Mouse (Mus musculus): ENCODE results near the gene Nme8. TPM values are rescaled to one million over a fixed set of nuclear protein-coding genes. Genes with fewer than 3 reads are reported as not detected.

Gene Nme8
- polyA plus RNA-seq, 1 experiment: not detected

- TF ChIP-seq GATA1 (IDR thresholded peaks at IDR 0.05; ENCODE audit: low read length): no peak
Measured at GRCm38 (mm10) chr13:19674025-19674424, 23.6 kb downstream of the Nme8 start.

GRCm38 (mm10) chr13:19668355-19669140 lies 29.0 kb downstream of the Nme8 start:
- no peak for TF ChIP-seq GATA1 (IDR thresholded peaks at IDR 0.05; ENCODE audit: low read length)

DNA sequence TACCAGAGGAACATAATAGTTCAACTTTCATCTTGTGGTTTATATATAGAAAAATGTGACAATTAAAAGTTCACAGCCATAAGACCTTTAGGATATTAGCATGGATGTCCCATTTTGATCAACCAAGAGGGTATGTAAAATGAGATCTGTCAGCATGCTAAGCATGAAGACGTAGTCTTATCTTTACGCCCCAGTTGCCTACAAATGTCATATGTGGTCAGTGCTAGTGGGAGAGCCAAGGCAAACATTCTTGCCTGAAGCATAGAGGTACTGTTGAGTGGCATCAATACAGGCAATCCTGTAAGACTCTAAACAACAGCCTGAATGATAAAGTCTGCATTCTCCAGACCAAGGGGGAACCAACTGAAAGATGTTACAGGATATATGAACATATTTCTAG lies 45.2 kb downstream of the Nme8 start:
- TF ChIP-seq GATA1 (IDR thresholded peaks at IDR 0.05; ENCODE audit: low read length): no peak

- TF ChIP-seq GATA1 (IDR thresholded peaks at IDR 0.05; ENCODE audit: low read length): no peak
Measured at GRCm38 (mm10) chr13:19649824-19650223, 47.8 kb downstream of the Nme8 start.

- TF ChIP-seq GATA1 (IDR thresholded peaks at IDR 0.05; ENCODE audit: low read length): no peak
Measured at GRCm38 (mm10) chr13:19644225-19644624, 53.4 kb downstream of the Nme8 start.

DNA sequence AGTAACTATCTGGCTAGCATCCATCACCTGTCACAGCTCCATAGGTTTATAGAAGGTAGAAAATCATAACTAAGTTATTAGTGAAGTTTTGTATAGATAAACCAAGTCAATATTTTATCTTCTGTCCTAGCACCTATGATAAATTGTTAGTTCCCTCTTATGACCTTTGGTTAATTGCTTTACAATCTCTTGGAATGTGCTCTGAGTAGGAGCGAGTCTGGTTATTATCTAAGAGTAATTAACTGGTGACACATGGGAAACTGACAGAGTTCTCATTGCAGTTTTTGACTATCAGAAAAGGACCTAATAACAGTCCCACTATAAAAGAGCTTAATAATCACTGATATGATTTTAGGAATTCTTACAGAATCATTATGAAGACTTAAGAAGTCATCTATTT lies 54.1 kb downstream of the Nme8 start:
- no peak for TF ChIP-seq GATA1 (IDR thresholded peaks at IDR 0.05; ENCODE audit: low read length)

DNA sequence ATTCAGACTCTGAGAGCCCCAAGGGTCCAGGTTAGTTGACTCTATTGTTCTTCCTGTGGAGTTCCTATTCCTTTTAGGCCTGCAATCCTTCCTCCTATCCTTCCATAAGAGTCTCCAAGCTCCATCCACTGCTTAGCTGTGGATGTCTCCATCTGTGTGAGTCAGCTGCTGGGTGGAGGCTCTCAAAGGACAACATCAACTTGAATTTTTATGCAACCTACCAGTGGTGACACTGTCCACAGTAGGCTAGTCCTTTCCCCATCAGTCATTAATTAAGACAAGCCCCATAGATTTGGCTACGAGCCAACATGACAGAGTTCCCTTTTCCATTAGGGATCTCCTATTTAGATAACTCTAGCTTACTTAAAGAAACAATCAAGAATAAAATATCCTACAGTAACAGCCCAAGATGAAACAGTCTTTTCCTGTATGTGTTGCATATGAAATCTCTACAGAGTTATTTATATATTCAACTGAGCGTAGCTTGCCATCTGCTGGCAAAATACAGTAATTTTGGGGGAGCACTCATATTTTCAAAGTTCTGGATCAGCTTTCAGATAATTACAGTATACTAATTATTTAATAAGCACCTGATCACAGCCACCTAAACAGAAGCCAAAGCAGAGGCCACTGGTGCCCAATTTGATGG lies 57.3 kb downstream of the Nme8 start:
- no peak for TF ChIP-seq GATA1 (IDR thresholded peaks at IDR 0.05; ENCODE audit: low read length)

DNA sequence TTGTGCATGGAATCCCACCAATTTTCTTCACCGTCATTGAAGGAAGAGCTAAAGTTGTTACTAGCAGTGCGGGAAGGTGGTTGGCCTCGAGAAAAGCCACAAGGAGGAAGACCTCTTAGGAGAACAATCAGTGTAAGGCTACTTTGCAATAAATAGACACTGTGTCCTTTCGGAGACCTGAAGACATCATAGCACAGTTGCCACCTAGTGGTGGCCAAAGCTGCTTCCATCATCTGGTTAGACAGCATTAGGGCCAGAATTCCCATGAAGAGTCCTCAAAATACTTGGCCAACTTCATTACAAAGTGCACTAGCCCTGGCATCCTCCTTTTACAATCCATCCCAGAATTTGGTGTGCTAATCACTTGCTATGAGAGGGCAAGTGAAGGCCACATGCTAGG lies 61.5 kb downstream of the Nme8 start:
- TF ChIP-seq GATA1 (IDR thresholded peaks at IDR 0.05; ENCODE audit: low read length): no peak

- TF ChIP-seq GATA1 (IDR thresholded peaks at IDR 0.05; ENCODE audit: low read length): no peak
Measured at GRCm38 (mm10) chr13:19630768-19631709, 66.6 kb downstream of the Nme8 start.

GRCm38 (mm10) chr13:19626473-19626872 lies 71.1 kb downstream of the Nme8 start:
- TF ChIP-seq GATA1 (IDR thresholded peaks at IDR 0.05; ENCODE audit: low read length): no peak

GRCm38 (mm10) chr13:19624632-19625320 lies 72.8 kb downstream of the Nme8 start:
- no peak for TF ChIP-seq GATA1 (IDR thresholded peaks at IDR 0.05; ENCODE audit: low read length)

GRCm38 (mm10) chr13:19623228-19623905 lies 74.2 kb downstream of the Nme8 start:
- TF ChIP-seq GATA1 (IDR thresholded peaks at IDR 0.05; ENCODE audit: low read length): no peak

DNA sequence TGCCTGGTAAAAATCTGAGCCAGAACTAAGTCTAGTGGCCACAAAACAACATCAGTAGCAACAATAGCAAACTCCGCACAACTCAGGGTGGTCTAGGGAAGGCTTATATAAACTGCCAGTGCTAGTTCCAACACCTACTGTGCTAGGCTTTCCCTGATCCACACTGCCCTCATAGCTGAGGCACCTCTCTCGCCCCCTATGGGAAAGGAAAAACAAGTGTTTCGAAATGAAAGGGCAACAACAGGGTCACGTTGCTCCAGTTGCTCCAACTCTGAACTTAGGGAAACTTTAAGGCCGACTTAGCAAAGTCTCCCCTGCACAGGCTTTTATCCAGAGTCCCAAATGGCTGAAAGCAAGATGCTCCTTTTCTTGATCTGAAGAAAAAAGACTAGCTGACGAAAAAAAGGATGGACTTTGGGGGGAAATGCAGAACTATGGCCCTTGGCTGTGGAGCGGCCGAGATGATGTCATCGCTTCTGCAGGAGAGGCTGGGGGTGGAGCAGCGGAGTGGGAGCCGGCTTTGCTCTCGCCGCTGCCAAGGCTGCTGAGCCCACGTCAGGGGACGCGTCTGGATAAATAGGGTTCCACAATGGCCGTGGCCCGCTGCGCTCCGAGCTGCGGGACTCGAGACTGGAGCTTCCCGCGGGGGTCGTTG lies 74.9 kb downstream of the Nme8 start, which contains the start of gene Sfrp4:
Gene Sfrp4 (plus strand): TSS at position 532 of the 655 bp plus-strand sequence.
- TF ChIP-seq GATA1 (IDR thresholded peaks at IDR 0.05; ENCODE audit: low read length): no peak

Data from G1E-ER4 (cell line).